Mouse (Mus musculus) myocyte (in vitro differentiated cells): Measurements from ENCODE around the gene Elk3. TPM values are rescaled to one million over a fixed set of nuclear protein-coding genes. Genes with fewer than 3 reads are reported as not detected.
A peak's percentile ranks its signal among the peaks of the same experiment; 100 is the strongest.

Experiments used
- H3K27me3 ChIP-seq: one replicate; pipeline ENCODE4 v1.6.1; 2011; ENCODE audit not compliant: control insufficient read depth, insufficient read depth, insufficient read length
- H3K36me3 ChIP-seq: one replicate; pipeline ENCODE4 v1.6.1; 2011; ENCODE audit not compliant: control insufficient read depth, insufficient read depth
- H3K4me2 ChIP-seq: one replicate; pipeline ENCODE4 v1.6.1; 2011; ENCODE audit warnings: low read depth, control low read depth
- H3K4me3 ChIP-seq: one replicate; pipeline ENCODE4 v1.5.1; 2011; ENCODE audit warnings: mild to moderate bottlenecking, control low read depth, moderate library complexity
- H3K79me2 ChIP-seq: one replicate; pipeline ENCODE4 v1.6.1; 2011; ENCODE audit not compliant: control insufficient read depth, insufficient read depth
- H3ac ChIP-seq: one replicate; pipeline ENCODE4 v1.6.1; 2011; ENCODE audit not compliant: control insufficient read depth, insufficient read length
- CEBPB ChIP-seq: IDR thresholded peaks from 2 replicates; pipeline ENCODE4 v1.6.1; 2011; ENCODE audit warnings: mild to moderate bottlenecking, moderate library complexity; ENCODE audit not compliant: poor library complexity, insufficient read depth, severe bottlenecking
- E2F4 ChIP-seq: IDR thresholded peaks from one replicate; pipeline ENCODE4 v1.6.1; 2011; ENCODE audit warnings: mild to moderate bottlenecking, control low read depth, moderate library complexity; ENCODE audit not compliant: insufficient read depth
- MAX ChIP-seq: IDR thresholded peaks from one replicate; pipeline ENCODE4 v1.6.1; 2011; ENCODE audit warnings: low read depth, mild to moderate bottlenecking, control low read depth
- MYOD1 ChIP-seq, 3 experiments: IDR thresholded peaks; one replicate each; pipeline ENCODE4 v1.6.1; 2011; ENCODE audit warnings: control low read depth in 2 of 3, low read depth in 2 of 3, mild to moderate bottlenecking in 2 of 3, moderate library complexity in 1 of 3; ENCODE audit not compliant: insufficient read length in 2 of 3, control insufficient read depth in 1 of 3
- MYOG ChIP-seq, 3 experiments: IDR thresholded peaks; one replicate each; pipeline ENCODE4 v1.6.1; 2011; ENCODE audit warnings: control low read depth in 2 of 3, low read depth in 2 of 3, mild to moderate bottlenecking in 2 of 3; ENCODE audit not compliant: insufficient read length in 2 of 3, control insufficient read depth in 1 of 3, insufficient read depth in 1 of 3
- POLR2A ChIP-seq: IDR thresholded peaks from one replicate; pipeline ENCODE4 v1.6.1; 2011; ENCODE audit warnings: low read depth, mild to moderate bottlenecking, control low read depth, moderate library complexity; ENCODE audit not compliant: insufficient read length
- POLR2AphosphoS2 ChIP-seq: IDR thresholded peaks from one replicate; pipeline ENCODE4 v1.6.1; 2011; ENCODE audit warnings: low read depth, control low read depth; ENCODE audit not compliant: insufficient read length
- REST ChIP-seq: IDR thresholded peaks from one replicate; pipeline ENCODE4 v1.6.1; 2011; ENCODE audit warnings: mild to moderate bottlenecking, control low read depth, moderate library complexity; ENCODE audit not compliant: insufficient read depth, insufficient read length
- SRF ChIP-seq: IDR thresholded peaks from one replicate; pipeline ENCODE4 v1.6.1; 2011; ENCODE audit warnings: low read depth; ENCODE audit not compliant: control insufficient read depth, insufficient read length
- TCF12 ChIP-seq: IDR thresholded peaks from one replicate; pipeline ENCODE4 v1.6.1; 2011; ENCODE audit warnings: mild to moderate bottlenecking, control low read depth; ENCODE audit not compliant: poor library complexity, insufficient read depth, severe bottlenecking
- TCF3 ChIP-seq: IDR thresholded peaks from one replicate; pipeline ENCODE4 v1.6.1; 2011; ENCODE audit warnings: low read depth, control low read depth; ENCODE audit not compliant: insufficient read length
- USF1 ChIP-seq: IDR thresholded peaks from one replicate; pipeline ENCODE4 v1.6.1; 2011; ENCODE audit warnings: low read depth, mild to moderate bottlenecking, control low read depth, moderate library complexity
- polyA plus RNA-seq: library from polyadenylated mRNA; unstranded; fragments of >200 nt; fragmentation: generic; extraction: Trizol; gene quantifications from one replicate; pipeline ENCODE4 v1.2.1, GENCODE M21; 2012; ENCODE audit warnings: missing spikeins

Elk3 gene
- polyA plus RNA-seq, 1 experiment: 28.4 TPM

DNA sequence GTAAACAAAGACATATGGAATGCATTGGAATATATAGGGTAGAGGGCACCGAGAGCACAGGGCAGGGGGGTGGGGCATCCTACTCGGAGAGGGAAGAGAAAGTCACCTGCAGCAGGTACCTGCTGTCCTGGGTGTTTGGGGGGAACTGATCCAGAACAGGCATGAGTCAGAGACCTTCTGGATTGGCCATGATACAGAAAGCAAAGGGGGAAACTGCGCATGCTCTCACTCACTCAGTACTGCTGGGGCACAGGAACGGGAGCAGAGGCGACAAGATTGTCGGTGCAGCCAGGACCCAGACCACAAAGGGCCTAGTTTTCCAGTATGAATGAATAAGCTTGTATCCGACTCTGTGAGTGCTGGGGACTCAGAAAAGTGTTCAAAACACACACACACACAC is 36.5 kb upstream of the Elk3 start:
- Histone ChIP-seq H3ac (no peak overlapping the region), H3K36me3 (no peaks in the 10 kb centered on the region), H3K4me2 (no peak overlapping the region), H3K27me3 (no peaks in the 10 kb centered on the region), H3K4me3 (no peak overlapping the region), H3K79me2 (no peaks in the 10 kb centered on the region)
- no peak for TF ChIP-seq TCF3
- TF ChIP-seq REST: no peak
- no peak for TF ChIP-seq SRF
- TF ChIP-seq POLR2A: no peak
- no peak for TF ChIP-seq USF1
- no peak for TF ChIP-seq MAX
- TF ChIP-seq POLR2AphosphoS2: no peak
- no peak for TF ChIP-seq MYOG (IDR thresholded peaks at IDR 0.05; ENCODE audit: control insufficient read depth in 1 of 3, insufficient read depth in 1 of 3, insufficient read length in 2 of 3, low read depth in 2 of 3)

DNA sequence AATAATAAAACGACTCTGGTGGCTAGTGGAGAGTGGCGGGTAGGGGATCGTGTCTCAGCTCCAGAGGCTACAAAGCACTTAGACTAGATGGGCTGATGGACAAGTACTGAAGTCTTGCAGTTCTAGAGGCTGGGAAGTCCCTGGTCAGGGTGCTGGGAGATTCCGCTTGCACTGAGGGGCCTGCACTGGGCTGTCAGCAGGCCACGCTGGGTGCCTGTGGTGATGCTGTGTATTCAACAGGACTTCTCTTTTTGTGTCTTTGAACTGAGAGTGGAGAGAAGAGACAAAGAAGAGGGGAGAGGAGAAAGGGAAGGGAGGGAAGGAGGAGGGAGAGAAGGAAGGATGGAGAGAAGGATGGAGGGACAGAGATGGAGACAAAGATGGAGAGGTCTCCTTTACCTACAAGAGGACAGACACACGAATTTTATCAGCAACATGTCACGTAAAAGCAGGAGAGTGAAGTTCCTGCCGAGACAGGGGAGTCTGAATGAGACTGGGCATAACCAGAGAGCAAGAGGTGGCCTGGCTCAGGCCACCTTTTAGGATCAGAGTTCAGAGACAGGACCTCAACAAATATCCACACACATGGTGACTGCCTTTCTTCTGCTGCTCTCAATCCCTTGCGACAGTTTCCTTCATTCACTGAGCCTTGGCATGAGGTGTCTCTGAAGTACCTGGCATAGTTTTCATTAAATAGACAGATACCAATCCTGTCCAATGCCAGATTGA is 35.4 kb upstream of the Elk3 start:
- Histone ChIP-seq H3K4me2 (no peak overlapping the region), H3K4me3 (no peak overlapping the region), H3K79me2 (no peaks in the 10 kb centered on the region), H3K36me3 (no peaks in the 10 kb centered on the region), H3K27me3 (no peaks in the 10 kb centered on the region), H3ac (no peak overlapping the region)
- TF ChIP-seq REST (no peak), TCF3 (no peak), USF1 (no peak), POLR2AphosphoS2 (no peak), MYOD1 (IDR thresholded peaks at IDR 0.05; ENCODE audit: control insufficient read depth in 1 of 3, insufficient read length in 2 of 3, low read depth in 2 of 3) (no peak), SRF (no peak), E2F4 (no peak), POLR2A (no peak), MYOG (IDR thresholded peaks at IDR 0.05; ENCODE audit: control insufficient read depth in 1 of 3, insufficient read depth in 1 of 3, insufficient read length in 2 of 3, low read depth in 2 of 3) (no peak), CEBPB (no peak), TCF12 (no peak), MAX (no peak)

DNA sequence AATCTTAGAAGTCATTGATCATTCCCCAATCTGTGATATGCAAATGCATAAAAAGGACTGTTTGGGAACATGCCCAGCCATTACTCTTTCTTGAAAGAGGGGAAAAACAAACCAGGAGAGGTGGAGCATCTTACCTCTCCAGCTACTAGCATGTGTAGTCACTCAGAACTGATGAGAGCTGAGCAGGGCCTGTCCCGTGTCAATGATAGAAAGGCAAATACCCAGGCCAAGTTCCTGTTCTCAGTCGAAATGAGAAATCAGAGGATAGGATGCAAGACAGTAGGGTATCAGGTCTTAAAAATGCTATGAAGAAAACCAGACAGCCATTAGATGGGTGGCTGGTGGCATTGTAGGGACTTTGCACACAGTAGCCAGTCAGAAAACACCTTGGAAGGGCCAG is 34.6 kb upstream of the Elk3 start:
- no peak overlapping the region for H3K4me3 ChIP-seq
- TF ChIP-seq POLR2AphosphoS2: no peak
- no peak for TF ChIP-seq REST
- no peak for TF ChIP-seq TCF12
- TF ChIP-seq MYOD1 (IDR thresholded peaks at IDR 0.05; ENCODE audit: control insufficient read depth in 1 of 3, insufficient read length in 2 of 3, low read depth in 2 of 3): no peak
- TF ChIP-seq E2F4: no peak
- TF ChIP-seq TCF3: no peak
- TF ChIP-seq MAX: no peak
- TF ChIP-seq POLR2A: no peak
- no peak for TF ChIP-seq CEBPB
- no peak for TF ChIP-seq MYOG (IDR thresholded peaks at IDR 0.05; ENCODE audit: control insufficient read depth in 1 of 3, insufficient read depth in 1 of 3, insufficient read length in 2 of 3, low read depth in 2 of 3)
- no peak for TF ChIP-seq USF1
- no peak overlapping the region for H3ac ChIP-seq
- H3K4me2 ChIP-seq: no peak overlapping the region
- H3K36me3 ChIP-seq: no peaks in the 10 kb centered on the region
- H3K79me2 ChIP-seq: no peaks in the 10 kb centered on the region
- H3K27me3 ChIP-seq: no peaks in the 10 kb centered on the region

DNA sequence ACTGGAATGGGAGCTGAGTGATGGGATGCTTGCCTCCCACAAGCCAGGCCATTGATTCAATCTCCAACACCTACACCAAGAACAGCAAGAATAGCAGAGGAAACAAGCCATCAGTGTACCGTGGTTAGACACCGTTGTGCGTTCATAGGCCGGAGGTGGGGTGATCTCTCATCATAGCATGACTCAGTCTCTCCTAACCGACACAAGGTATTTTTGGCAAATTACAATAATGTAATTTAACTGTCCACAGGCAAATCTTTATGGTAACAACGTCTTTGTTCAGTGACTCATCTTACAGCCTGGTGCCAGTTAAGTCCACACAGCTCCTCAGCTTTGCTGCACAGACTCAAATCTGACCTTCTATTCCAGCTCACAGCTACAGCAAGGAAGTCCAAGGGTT is 32.5 kb upstream of the Elk3 start:
- H3K4me2 ChIP-seq: peak overlapping the region; percentile 33
- H3K36me3 ChIP-seq: no peaks in the 10 kb centered on the region
- H3ac ChIP-seq: no peak overlapping the region

DNA sequence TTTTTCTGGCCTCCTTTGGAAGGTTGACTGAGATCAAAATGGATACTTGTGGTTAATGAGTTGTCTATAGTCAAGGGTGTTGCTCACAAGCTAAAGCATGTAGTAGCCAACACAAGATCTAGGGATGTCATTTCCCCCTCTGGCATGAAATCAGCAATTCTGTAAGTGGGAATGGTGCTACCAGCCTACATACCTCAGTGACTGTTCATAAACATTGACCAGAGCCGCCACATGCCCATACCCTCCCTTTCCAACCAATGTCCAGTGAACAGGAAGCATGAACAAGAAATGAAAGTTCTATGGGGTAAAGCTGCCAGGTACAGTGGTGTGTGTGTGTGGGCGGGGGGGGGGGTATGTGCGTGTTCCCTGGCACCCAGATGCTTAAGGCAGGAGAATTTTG is 32.1 kb upstream of the Elk3 start:
- Histone ChIP-seq H3K4me3 (no peak overlapping the region), H3K27me3 (no peaks in the 10 kb centered on the region), H3ac (no peak overlapping the region), H3K79me2 (no peaks in the 10 kb centered on the region), H3K4me2 (peak overlapping the region; percentile 33), H3K36me3 (no peaks in the 10 kb centered on the region)
- no peak for TF ChIP-seq POLR2A
- TF ChIP-seq TCF3: no peak

More for the DNA sequence above, 32.5 kb upstream of the Elk3 start:
- no peaks in the 10 kb centered on the region for H3K27me3 ChIP-seq
- H3K79me2 ChIP-seq: no peaks in the 10 kb centered on the region
- no peak for TF ChIP-seq TCF12
- H3K4me3 ChIP-seq: no peak overlapping the region
